Mouse (Mus musculus): ENCODE measurements at regions not wholly inside any gene's neighbourhood (a gene's known extent, or its start where the extent isn't known, plus 50 kb on each side); places are given as distances from the start of the nearest gene placed in this dataset.
"Not testable (repeated sequence)": the region's sequence is repeated elsewhere in the genome, so short reads cannot be mapped to it uniquely, and the experiment has no call there.

- no peak for DNase-seq
Measured at GRCm38 (mm10) chr2:107869304-107869958, 579.0 kb downstream of the Kcna4 start.

GRCm38 (mm10) chr2:107879663-107880062, 589.2 kb downstream of the Kcna4 start:
- no peak for DNase-seq

GRCm38 (mm10) chr2:107886063-107886762, 595.8 kb downstream of the Kcna4 start:
- DNase-seq, result no peak

- no peak for DNase-seq
Measured at GRCm38 (mm10) chr2:107888245-107888644, 597.8 kb downstream of the Kcna4 start.

GRCm38 (mm10) chr2:107925116-107925515, 634.7 kb downstream of the Kcna4 start:
- no peak for DNase-seq

GRCm38 (mm10) chr2:107926606-107927005, 636.2 kb downstream of the Kcna4 start:
- DNase-seq, result no peak

- no peak for DNase-seq
Measured at GRCm38 (mm10) chr2:107935336-107935735, 644.9 kb downstream of the Kcna4 start.

- no peak for DNase-seq
Measured at GRCm38 (mm10) chr2:107935775-107936174, 645.3 kb downstream of the Kcna4 start.

GRCm38 (mm10) chr2:107941374-107941773, 650.9 kb downstream of the Kcna4 start:
- DNase-seq, result no peak

GRCm38 (mm10) chr2:107945837-107946451, 655.5 kb downstream of the Kcna4 start:
- peak in 1 of 2 experiments; percentile 15 for DNase-seq

- not testable (repeated sequence) for DNase-seq
Measured at GRCm38 (mm10) chr2:107955608-107956127, 665.2 kb downstream of the Kcna4 start.

- not testable (repeated sequence) for DNase-seq
Measured at GRCm38 (mm10) chr2:107963921-107964320, 673.5 kb downstream of the Kcna4 start.

GRCm38 (mm10) chr2:107964841-107965240, 674.4 kb downstream of the Kcna4 start:
- DNase-seq, result no peak

- peak in 1 of 2 experiments; percentile 16 for DNase-seq
Measured at GRCm38 (mm10) chr2:107965336-107966306, 675.2 kb downstream of the Kcna4 start.

- no peak for DNase-seq
Measured at GRCm38 (mm10) chr2:107968526-107968925, 678.1 kb downstream of the Kcna4 start.

GRCm38 (mm10) chr2:107969526-107969925, 679.1 kb downstream of the Kcna4 start:
- no peak for DNase-seq

GRCm38 (mm10) chr2:107973528-107973927, 683.1 kb downstream of the Kcna4 start:
- no peak for DNase-seq

- no peak for DNase-seq
Measured at GRCm38 (mm10) chr2:107994831-107995230, 704.4 kb downstream of the Kcna4 start.

- DNase-seq, result no peak
Measured at GRCm38 (mm10) chr2:108011534-108011933, 721.1 kb downstream of the Kcna4 start.

- DNase-seq, result no peak
Measured at GRCm38 (mm10) chr2:108023206-108023605, 732.8 kb downstream of the Kcna4 start.

GRCm38 (mm10) chr2:108030657-108031056, 740.2 kb downstream of the Kcna4 start:
- DNase-seq, result no peak
